Mouse (Mus musculus): ENCODE data around the gene Ttc21a.

DNA sequence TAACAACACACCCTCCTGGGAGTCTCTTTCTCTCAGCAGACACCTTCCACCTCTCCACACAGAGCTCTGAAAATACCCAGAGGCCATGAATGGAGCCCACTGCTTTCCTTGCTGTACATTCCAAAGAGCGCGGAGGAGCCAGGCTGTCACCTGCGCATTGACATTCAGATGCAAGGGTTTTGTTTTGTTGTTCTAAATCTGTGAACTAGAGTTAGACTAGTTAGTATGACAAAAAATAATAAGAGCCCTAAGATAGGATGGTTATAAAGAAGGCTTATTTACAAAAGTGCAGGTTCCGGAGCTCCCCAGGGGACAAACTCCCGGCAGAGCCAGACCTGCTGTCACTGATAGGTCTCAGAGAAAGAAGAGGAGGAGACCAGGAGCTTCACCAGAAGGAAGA, 53.9 kb downstream of the Ttc21a start:
- TF ChIP-seq POLR2A (IDR thresholded peaks at IDR 0.05; ENCODE audit: control insufficient read depth in 1 of 2, insufficient read depth in 1 of 2, low read depth in 1 of 2, low read length in 2 of 2, poor library complexity in 1 of 2): no peak
- no peak for TF ChIP-seq UBTF (IDR thresholded peaks at IDR 0.05; ENCODE audit: borderline replicate concordance, insufficient read depth, low read depth, low read length)
- no peak for TF ChIP-seq MAFK (IDR thresholded peaks at IDR 0.05; ENCODE audit: borderline replicate concordance, low read depth, low read length)
- TF ChIP-seq CHD1 (IDR thresholded peaks at IDR 0.05; ENCODE audit: low read depth, low read length): no peak
- TF ChIP-seq EP300 (IDR thresholded peaks at IDR 0.05; ENCODE audit: low read depth in 1 of 2, low read length in 2 of 2): no peak
- TF ChIP-seq MXI1 (IDR thresholded peaks at IDR 0.05; ENCODE audit: low read depth, low read length): no peak
- no peak for TF ChIP-seq USF2 (IDR thresholded peaks at IDR 0.05; ENCODE audit: borderline replicate concordance in 1 of 2, insufficient read depth in 1 of 2, low read depth in 1 of 2, low read length in 2 of 2)
- TF ChIP-seq NELFE (IDR thresholded peaks at IDR 0.05; ENCODE audit: low read depth, low read length): no peak
